Mouse (Mus musculus): ENCODE results near the gene Rimbp3. TPM values are rescaled to one million over a fixed set of nuclear protein-coding genes. Genes with fewer than 3 reads are reported as not detected.
"Not testable (repeated sequence)": the region's sequence is repeated elsewhere in the genome, so short reads cannot be mapped to it uniquely, and the experiment has no call there.

Gene Rimbp3
- total RNA-seq (2017), result 0.12 TPM in 1 of 2 replicates, not detected in the other

DNA sequence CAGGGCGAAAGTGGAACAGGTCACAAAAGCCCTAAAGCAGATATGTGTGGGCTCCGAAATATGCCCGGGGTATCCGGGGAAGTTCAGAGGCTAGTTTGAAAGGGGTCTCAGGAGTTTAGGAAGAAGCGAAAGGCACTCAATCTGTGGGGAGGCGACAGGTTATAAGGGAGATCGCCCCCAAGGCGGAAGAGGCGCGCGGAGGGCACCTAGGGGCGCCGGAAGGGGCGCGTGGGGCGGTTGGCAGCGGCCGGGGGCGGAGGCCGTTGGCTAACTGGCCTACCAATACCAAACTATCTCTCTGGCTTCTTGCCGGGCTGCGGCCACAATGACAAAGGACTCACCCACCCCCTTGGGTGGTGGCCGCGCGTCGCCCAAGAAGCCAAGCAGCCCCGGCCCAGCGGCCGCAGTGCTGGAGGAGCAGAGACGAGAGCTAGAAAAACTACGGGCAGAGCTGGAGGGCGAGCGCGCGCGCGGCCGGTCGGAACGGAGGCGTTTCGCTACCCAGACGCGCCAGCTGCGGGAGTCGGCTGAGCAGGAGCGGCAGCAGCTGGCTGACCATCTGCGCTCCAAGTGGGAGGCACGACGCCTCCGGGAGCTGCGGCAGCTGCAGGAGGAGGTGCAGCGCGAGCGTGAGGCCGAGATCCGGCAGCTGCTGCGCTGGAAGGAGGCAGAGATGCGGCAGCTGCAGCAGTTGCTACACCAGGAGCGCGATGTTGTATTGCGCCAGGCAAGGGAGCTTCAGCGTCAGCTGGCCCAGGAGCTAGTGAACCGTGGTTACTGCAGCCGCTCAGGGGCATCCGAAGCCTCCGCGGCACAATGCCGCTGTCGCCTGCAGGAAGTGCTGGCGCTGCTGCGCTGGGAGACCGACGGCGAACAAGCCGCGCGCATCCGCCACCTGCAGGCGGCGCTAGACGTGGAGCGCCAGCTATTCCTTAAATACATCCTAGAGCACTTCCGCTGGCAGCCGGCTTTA is at the start of gene Rimbp3:
Rimbp3 (plus strand) TSS at position 215 of the 973 bp plus-strand sequence.
- peak; percentile 59 for ATAC-seq (ENCODE audit: extremely low read depth, insufficient number of reproducible peaks, low FRiP score, poor library complexity, severe bottlenecking)

DNA sequence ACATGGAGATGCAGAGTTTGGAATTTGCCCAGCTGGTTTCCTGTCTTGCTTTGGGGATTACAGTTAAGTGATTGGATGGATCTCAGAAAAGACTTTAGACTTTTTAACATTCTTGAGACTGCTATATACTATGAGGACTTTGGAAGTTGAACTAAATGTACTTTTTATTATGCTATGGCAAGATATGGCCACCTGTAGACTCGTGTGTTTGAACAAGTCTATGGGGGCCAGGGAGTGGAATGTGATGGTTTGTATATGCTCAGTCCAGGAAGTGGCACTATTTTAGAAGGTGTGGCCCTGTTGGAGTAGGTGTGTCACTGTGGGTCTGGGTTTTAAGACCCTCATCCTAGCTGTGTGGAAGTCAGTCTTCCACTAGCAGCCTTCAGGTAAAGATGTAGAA is 42.9 kb upstream of the Rimbp3 start:
- ATAC-seq (ENCODE audit: extremely low read depth, insufficient number of reproducible peaks, low FRiP score, poor library complexity, severe bottlenecking), result not testable (repeated sequence)

DNA sequence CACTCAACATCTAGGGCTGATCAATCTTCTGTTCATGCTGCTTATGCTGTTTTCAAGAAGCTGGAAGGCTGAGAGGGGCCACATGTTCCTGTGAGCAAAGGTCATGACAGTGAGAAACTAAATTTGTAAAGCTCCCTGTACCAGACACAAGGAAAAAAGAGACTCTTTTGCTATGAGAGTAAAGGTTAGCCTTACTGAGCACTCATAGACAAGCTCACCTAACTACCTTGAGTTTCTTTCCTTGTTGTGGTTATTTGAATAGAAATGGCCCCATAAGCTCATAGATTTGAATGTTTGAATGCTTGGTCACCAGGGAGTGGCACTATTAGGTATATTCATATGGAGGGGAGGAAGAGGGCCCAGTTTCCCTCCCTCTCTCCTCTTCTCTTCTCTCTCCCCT is 41.2 kb upstream of the Rimbp3 start:
- ATAC-seq (ENCODE audit: extremely low read depth, insufficient number of reproducible peaks, low FRiP score, poor library complexity, severe bottlenecking), result no peak

DNA sequence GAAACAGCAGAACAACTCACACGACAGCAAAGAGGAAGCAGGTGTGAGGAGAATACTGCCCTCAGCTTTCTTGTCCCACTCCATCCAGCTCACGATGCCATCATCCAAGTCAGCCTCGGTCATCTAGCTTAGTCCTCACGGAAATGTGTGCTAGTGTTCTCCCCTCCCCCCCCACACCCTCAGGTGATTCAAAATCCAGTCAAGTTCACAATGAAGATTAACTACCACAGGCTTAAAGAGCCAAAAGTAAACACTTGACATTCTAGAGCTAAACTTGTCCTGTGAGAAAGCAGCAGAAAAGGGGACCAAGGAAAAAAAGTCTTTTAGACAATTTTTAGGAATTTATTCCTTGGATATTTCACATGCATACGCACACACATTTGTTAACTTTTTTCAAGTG is 40.4 kb upstream of the Rimbp3 start:
- no peak for ATAC-seq (ENCODE audit: extremely low read depth, insufficient number of reproducible peaks, low FRiP score, poor library complexity, severe bottlenecking)

DNA sequence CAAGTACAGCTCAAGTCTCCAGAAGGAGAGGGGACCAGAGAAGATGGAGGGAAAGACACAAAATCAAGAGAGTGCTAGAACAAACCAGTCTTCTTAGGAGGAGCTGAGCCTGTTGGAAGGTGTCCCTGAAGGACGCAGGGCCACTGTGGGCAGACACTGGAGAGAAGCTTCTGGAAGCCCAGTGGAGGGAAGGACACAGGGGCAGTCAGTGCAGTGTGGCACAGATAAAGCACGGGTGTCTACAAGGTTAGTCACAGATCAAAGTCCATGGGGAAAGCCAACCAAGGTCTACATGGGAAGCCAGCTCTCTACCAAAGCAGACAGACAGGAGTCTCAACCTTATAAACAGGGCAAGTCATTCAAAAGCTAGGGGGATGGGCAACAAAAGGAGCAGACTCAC is 32.6 kb upstream of the Rimbp3 start:
- no peak for ATAC-seq (ENCODE audit: extremely low read depth, insufficient number of reproducible peaks, low FRiP score, poor library complexity, severe bottlenecking)

DNA sequence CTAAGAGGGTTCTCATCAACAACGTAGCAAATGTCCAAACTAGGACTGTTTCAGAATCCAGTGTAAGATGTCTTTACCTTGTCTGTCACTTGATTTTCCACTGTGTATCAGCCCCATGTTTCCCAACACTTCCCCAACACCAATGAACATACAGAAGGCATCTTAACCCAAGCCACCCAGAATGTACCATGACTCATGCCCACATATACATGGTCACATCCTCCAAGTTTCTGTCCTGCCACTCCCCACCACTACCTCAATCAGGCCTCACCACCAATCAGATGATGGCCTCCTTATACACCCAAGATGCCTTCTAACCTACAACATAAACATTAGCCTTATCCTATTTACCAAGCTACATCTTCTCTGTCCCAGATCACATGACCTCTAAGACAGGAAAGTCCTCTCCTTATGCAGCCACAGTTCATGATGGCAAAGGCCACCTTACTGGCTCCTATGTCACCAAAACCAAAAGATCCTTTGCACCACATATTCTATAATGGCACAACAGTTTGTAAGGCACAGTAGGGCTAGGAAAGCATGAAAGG is 30.7 kb upstream of the Rimbp3 start:
- peak; percentile 45; the same call in 1 of the 2 replicates for ATAC-seq (ENCODE audit: extremely low read depth, insufficient number of reproducible peaks, low FRiP score, poor library complexity, severe bottlenecking)

DNA sequence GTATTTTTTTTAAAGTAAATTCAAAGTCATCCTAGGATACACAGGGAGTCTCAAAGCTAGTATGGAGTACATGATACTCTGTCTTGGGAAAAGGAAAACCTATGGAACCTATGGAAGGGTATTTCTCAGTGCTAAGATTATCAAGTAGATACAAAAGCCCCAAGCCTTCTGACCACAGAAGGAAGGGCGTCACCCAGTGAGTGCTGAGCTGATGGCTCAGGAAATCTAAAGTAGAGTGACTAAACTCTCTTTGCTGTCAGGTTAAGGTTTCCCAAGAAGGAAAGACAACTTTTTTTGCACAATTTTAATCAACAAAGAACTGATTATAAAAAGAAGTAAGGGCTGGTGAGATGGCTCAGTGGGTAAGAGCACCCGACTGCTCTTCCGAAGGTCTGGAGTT is 28.7 kb upstream of the Rimbp3 start:
- no peak for ATAC-seq (ENCODE audit: extremely low read depth, insufficient number of reproducible peaks, low FRiP score, poor library complexity, severe bottlenecking)

DNA sequence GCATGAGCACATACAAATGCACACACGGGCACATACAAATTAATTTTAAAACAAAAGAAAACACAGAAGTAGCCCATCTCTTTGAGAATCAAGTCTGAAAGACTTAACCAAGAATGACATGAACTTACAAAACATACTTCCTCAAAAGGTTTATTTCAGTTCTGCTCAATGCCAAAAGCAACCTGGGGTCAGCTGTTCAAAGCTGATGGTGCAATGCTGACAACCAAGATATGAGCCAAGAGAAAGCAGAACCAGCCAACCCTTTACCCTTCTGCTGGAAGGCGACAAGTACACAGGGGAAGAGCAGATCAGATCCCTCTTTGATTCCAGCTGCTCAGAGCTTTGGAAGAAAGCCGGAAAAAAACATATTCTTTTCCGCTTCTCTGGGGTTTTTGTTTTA is 27.0 kb upstream of the Rimbp3 start:
- peak; percentile 92 for ATAC-seq (ENCODE audit: extremely low read depth, insufficient number of reproducible peaks, low FRiP score, poor library complexity, severe bottlenecking)

DNA sequence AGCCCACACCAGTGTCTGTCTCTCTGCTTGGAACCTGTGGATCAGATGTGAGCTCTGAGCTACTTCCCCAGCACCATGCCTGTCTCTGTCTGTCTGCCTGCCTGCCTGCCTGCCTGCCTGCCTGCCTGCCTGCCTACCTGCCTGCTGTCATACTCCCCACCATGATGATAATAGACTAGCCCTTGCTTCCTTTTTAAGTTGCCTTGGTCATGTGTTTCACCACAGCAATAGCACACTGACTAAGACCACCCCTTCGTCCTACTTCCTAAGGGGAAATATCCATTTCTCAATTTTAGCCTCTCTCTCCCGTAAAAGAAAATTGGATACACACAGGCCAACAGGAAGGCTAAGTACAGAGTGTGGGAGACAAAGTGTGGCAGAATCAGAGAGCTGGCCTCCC is 26.3 kb upstream of the Rimbp3 start:
- no peak for ATAC-seq (ENCODE audit: extremely low read depth, insufficient number of reproducible peaks, low FRiP score, poor library complexity, severe bottlenecking)

DNA sequence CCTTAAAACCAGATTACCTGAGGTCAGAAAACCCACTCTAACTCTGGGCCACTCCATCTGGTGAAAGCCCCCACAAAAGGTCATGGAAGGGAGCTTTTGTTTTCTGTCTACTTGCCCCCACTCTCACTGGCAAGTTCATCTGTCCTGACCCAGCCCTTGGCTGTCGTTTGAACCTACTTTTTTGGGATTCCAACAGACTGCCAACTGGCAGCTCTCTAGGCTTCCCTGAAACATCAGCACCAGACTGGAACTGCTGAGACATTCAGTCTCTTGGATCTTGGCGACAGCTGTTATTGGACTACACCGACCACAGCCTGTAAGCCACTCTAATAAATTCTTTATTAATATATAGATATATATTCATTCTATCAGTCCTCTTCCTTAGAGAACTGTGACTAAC is 25.4 kb upstream of the Rimbp3 start:
- ATAC-seq (ENCODE audit: extremely low read depth, insufficient number of reproducible peaks, low FRiP score, poor library complexity, severe bottlenecking), result no peak

DNA sequence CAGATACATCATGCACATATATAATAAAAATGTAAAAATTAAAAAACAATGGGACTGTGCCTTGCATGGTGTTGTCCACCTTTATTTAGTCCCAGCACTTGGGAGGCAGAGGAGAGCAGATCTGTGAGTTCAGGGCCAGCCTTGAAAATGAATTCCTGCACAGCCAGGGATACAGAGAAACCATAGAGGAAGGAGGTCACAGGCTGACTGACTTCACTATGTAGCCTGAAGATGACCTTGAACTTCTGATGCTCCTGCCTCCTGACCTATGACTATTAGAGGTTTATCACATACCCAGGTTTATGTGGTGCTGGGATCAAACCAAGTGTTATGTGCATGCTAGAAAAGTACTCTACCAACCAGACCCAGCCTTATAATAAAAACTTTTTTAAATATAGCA is 22.9 kb upstream of the Rimbp3 start:
- ATAC-seq (ENCODE audit: extremely low read depth, insufficient number of reproducible peaks, low FRiP score, poor library complexity, severe bottlenecking), result no peak

DNA sequence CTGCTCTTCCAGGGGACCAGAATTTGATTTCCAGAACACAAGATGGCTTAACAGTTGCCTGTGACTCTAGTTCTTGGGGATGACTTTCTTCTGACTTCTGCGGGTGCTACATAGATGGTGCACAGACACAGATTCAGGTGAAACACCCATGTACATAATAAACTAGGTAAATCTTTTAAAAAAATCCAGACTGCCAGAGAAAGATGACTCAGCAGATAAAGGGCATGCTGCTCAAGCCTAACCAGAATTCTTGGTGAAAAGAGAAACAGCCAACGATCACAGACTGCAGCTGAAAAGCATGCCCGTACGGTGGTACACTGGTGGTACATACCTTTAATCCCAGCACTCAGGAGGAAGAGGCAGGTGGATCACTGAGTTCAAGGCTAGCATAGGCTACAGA is 14.6 kb upstream of the Rimbp3 start:
- no peak for ATAC-seq (ENCODE audit: extremely low read depth, insufficient number of reproducible peaks, low FRiP score, poor library complexity, severe bottlenecking)

DNA sequence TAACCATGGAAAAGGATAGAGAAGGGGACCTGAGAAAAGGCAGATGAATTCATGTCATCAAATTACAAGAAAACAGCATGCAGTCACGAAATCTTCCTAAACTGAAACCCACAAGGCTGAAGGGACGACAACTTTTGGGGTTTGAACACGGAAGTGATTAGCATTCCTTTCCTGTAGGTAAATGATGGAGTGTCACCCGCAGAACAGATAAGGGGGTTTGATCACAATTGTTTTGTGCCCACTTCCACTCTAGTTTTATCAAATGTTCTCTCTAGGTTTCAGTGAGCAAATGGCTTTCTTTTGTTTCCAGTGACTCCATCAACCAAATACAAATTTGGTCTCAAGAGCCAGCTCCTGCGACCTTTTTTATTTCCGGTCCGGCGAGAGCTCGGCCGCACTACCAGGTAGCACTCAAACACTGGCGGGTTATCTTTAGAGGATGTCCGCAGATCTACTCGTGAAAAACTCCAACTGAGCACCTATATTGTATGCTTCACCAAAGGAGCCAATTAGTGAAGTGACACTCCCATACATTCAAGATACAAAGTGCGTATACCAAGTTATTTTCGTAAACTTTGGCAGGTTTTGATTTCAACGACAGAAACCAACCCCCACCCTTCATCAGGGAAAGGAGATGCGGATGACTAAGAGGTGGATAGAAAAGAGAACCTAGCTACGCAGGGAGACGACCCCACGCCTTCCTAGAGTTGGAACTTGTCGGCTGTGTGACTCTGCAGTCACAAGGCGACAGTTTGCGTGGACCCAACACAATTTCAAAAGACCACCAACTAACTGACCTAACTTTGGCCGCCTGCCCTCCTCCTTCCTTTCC is 8.1 kb upstream of the Rimbp3 start:
- ATAC-seq (ENCODE audit: extremely low read depth, insufficient number of reproducible peaks, low FRiP score, poor library complexity, severe bottlenecking), result peak; percentile 32; the same call in 1 of the 2 replicates

DNA sequence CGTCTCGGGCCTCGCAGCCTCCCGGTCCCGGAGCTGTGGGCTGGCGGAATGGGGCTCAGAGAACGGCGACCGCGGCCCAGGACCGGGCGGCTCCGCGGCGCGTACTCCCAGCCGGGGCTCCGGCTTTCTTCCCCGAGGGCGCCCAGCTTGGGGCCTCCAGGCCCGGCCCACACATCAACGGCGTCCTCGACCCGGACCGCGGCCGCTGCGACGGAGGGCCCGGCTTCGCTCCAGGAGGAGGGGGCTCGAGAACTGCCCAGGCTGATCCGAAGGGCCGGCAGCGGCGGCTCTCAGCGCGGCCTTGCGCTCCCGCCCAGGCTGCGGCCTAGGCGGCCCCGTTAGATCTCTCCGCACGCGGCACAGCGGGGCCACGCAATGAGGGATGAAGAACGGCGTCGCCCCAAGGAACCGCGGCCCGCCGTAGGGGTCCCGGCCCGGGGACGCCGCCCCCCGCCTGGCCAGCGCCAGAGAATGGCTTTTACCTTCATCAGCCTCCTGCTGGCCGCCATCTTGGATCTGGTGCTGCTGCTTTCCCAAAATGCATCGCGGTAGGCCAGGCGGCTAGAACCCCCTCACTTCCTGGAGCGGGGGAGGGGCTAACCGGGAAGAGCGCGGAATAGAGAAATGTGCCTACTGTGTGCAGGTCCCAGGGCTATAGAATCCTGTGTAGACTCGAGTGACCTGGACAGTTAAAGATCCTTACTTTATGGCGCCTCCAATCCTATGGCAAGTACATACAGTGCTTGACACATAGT is 7.3 kb upstream of the Rimbp3 start:
- ATAC-seq (ENCODE audit: extremely low read depth, insufficient number of reproducible peaks, low FRiP score, poor library complexity, severe bottlenecking), result peak; percentile 84

DNA sequence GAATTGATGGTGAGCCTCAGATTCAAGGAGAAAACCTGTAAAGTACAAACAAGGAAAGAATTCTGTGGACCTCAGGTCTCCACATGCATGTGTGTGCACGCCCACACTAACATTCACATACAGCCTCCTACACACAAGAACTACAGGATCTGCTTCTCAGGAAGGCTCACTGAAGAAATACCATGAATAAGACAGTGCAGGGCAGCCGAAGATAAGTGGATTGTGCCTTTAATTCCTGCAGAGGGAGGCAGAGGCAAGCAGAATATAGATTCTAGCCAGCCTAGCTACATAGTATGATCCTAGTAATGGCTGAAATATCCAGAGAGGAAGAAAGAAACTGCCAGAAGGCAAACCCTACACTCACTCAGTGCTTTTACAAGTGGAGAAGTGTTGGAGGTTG is 6.4 kb upstream of the Rimbp3 start:
- no peak for ATAC-seq (ENCODE audit: extremely low read depth, insufficient number of reproducible peaks, low FRiP score, poor library complexity, severe bottlenecking)

DNA sequence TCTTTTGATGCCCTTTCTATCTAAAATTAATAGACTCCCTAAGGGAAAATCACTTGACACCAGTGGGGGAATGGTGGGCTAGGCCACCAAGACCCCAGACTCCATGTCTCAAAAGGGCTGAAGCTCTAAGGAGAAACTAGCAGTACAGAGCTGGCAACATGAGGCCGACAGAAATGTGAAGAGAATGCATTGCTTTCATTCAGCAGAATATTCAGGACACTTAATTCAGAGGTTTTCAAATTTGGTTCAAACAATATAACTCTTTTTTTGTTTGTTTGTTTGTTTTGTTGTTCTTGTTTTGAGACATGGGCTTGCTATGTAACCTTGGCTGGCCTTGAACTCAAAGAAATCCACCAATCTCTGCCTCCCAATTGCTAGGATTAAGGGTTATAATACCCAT is 5.9 kb upstream of the Rimbp3 start, which contains the start of gene Ube2l3:
Ube2l3 (minus strand) TSS at position 101 of the 400 bp plus-strand sequence.
- ATAC-seq (ENCODE audit: extremely low read depth, insufficient number of reproducible peaks, low FRiP score, poor library complexity, severe bottlenecking), result no peak

DNA sequence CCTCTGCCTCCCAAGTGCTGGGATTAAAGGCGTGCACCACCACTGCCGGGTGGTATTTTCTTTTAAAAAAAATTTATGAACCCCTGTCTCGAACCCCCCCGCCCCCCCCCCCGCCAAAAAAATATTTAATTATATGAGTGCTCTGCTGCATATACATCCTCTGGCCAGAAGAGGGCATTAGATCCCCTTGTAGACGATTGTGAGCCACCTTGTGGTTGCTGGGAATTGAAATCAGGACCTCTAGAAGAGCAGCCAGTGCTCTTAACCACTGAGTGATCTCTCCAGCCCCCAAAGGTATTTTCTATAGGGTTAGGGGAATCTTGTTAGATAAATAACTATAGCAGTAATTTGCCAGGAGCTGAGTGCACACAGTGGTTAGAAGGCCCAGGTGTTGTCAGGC is 3.4 kb upstream of the Rimbp3 start:
- ATAC-seq (ENCODE audit: extremely low read depth, insufficient number of reproducible peaks, low FRiP score, poor library complexity, severe bottlenecking), result 0 out of 2 replicates have a peak, but pooled peaks have one; percentile 31

DNA sequence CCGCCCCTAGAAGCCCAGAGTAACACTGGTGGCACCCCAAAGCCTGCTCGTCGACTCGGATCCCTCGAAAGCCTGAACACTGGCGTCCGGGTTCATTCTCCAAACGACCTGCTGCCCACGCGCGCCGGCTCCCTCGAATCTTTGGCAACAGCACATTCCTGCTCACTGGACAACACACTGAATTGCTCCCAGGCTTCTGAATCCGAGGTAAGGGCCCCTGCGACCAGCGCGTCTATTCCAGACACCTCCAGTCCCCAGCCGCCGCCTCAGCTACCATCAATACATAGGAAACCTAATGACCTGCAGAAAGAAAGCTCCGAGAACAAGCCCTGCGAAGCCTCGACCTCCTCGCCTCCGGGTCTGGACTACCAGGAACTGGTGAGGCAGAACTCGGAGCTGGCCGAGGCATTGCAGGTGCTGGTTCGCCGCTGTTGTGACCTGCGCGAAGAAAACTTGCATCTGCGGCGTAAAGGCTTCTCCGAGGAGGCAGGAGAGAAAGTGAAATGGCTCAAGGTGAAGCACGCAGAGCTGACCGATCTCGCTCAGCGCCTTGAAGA is 1.1 kb downstream of the Rimbp3 start:
- ATAC-seq (ENCODE audit: extremely low read depth, insufficient number of reproducible peaks, low FRiP score, poor library complexity, severe bottlenecking), result no peak

Measured in neutrophil, adult 5-6 weeks (primary cell).